In genomic region chr3:104101721-104102120, GRCm38 (mm10) we compare ENCODE assay signal across 17 mouse cellular contexts.
A peak's percentile ranks its signal among the peaks of the same experiment; 100 is the strongest.
DNase-seq lines count a peak whose midpoint lies in the region; ATAC-seq and TF ChIP-seq lines count a peak whose summit lies in the region.
"Had no signal": no experiment of that assay in that cellular context is flagged by ENCODE, and none has a peak within 500 bp of the region (broad histone marks: within the 10 kb centered on the region; RNA-seq: fewer than 3 reads in every experiment).

No protein-coding gene starts in this region.

- no peak overlapping the region for H3K9ac ChIP-seq in intestine, postnatal 0 days (ENCODE audit: low read depth, low read length)
- no peak overlapping the region for H3K9ac ChIP-seq in intestine, embryonic 16.5 days (ENCODE audit: low read depth, low read length)
- H3K9ac ChIP-seq: hindbrain, embryonic 14.5 days had no signal

- no peak overlapping the region for H3K27ac ChIP-seq in intestine, postnatal 0 days (ENCODE audit: low read depth, low read length)
- no peak overlapping the region for H3K27ac ChIP-seq in intestine, embryonic 16.5 days (ENCODE audit: low read length)
- H3K27ac ChIP-seq: hindbrain, embryonic 14.5 days had no signal

- TF ChIP-seq POLR2A in lung, adult 2 months (IDR thresholded peaks at IDR 0.05; ENCODE audit: borderline replicate concordance, extremely low read depth, low read depth, low read length) = no peak

- no peaks in the 10 kb centered on the region for H3K9me3 ChIP-seq in intestine, postnatal 0 days (ENCODE audit: control insufficient read depth)
- no peaks in the 10 kb centered on the region for H3K9me3 ChIP-seq in intestine, embryonic 16.5 days (ENCODE audit: control insufficient read depth, low read length)

- WGBS in intestine, postnatal 0 days = 81% methylated on average over 3 of the region's 3 CpGs
- WGBS in intestine, embryonic 16.5 days = 80% methylated on average over 3 of the region's 3 CpGs
- 55% methylated on average over 3 of the region's 3 CpGs for WGBS in lung, adult 2 months

- no peaks in the 10 kb centered on the region for H3K36me3 ChIP-seq in intestine, postnatal 0 days (ENCODE audit: control insufficient read depth, insufficient read depth)
- no peaks in the 10 kb centered on the region for H3K36me3 ChIP-seq in intestine, embryonic 16.5 days (ENCODE audit: control insufficient read depth, insufficient read depth, low read length)

- H3K4me2 ChIP-seq in intestine, postnatal 0 days (replicated peaks; ENCODE audit: low read depth) = no peak overlapping the region
- no peak overlapping the region for H3K4me2 ChIP-seq in intestine, embryonic 16.5 days (ENCODE audit: low read depth, low read length)
- H3K4me2 ChIP-seq: heart, embryonic 11.5 days; hindbrain, embryonic 14.5 days had no signal

- H3K27me3 ChIP-seq in intestine, postnatal 0 days (replicated peaks; ENCODE audit: control insufficient read depth, insufficient read depth, low read length) = no peaks in the 10 kb centered on the region
- no peaks in the 10 kb centered on the region for H3K27me3 ChIP-seq in intestine, embryonic 16.5 days (replicated peaks; ENCODE audit: control insufficient read depth, insufficient read depth, low read length)

- TF ChIP-seq CTCF in intestine, postnatal 0 days (IDR thresholded peaks at IDR 0.05; ENCODE audit: low read depth) = peak; percentile 40
- no peak for TF ChIP-seq CTCF in lung, adult 2 months (IDR thresholded peaks at IDR 0.05; ENCODE audit: insufficient read depth, low read length)

- ATAC-seq in intestine, postnatal 0 days = no peak
- ATAC-seq in intestine, embryonic 16.5 days = no peak
- ATAC-seq: activated CD4-positive, CD25-positive, alpha-beta regulatory T cell, adult 4 months had no signal

- H3K4me3 ChIP-seq in intestine, postnatal 0 days (ENCODE audit: low read depth, low read length) = no peak overlapping the region
- H3K4me3 ChIP-seq in intestine, embryonic 16.5 days (ENCODE audit: low read length) = no peak overlapping the region
- H3K4me3 ChIP-seq in lung, adult 2 months (replicated peaks; ENCODE audit: extremely low read depth, low read depth, low read length) = no peak overlapping the region
- H3K4me3 ChIP-seq: erythroblast, embryonic 14.5 days had no signal

- DNase-seq in cerebellum, postnatal 14 days = peak; percentile 18 to 20
- no peak for DNase-seq in cerebellum, adult 9-11 months
- DNase-seq in lung, postnatal 36 days = peak; percentile 16
- DNase-seq in lung, adult 2 months = no peak
- no peak for DNase-seq in neural tube, embryonic 10.5 days (ENCODE audit: extremely low spot score, low spot score)
- DNase-seq: cerebellum, postnatal 25 days; kidney, adult 18-20 months; kidney, postnatal 25 days; layer of hippocampus, adult 9-11 months; right cerebral cortex, postnatal 25 days; thymus, postnatal 25 days had no signal

- no peaks in the 10 kb centered on the region for H3K4me1 ChIP-seq in intestine, postnatal 0 days (replicated peaks; ENCODE audit: control insufficient read depth, insufficient read depth, low read length)
- H3K4me1 ChIP-seq in intestine, embryonic 16.5 days (ENCODE audit: control insufficient read depth, insufficient read depth, low read length) = no peaks in the 10 kb centered on the region
- H3K4me1 ChIP-seq in lung, adult 2 months (ENCODE audit: control insufficient read depth, insufficient read depth, low read length) = no peaks in the 10 kb centered on the region

Comparison
In these comparisons a context has a peak if more than half of its experiments do, and no peak if none do; other contexts are left out.
1. DNase-seq: peak in cerebellum, postnatal 14 days (2 of 2) and lung, postnatal 36 days (single experiment); none in cerebellum, adult 9-11 months (single experiment), lung, adult 2 months (single experiment) and neural tube, embryonic 10.5 days (single experiment).